Mouse (Mus musculus): ENCODE data around the gene Tbc1d10c.

Gene Tbc1d10c

GRCm38 (mm10) chr19:4191528-4192250 is 605 bp upstream of the Tbc1d10c start, which contains the start of gene Ppp1ca:
Ppp1ca (plus strand) TSS chr19:4192065.
- peak; percentile 96 for DNase-seq (ENCODE audit: low spot score)

- DNase-seq (ENCODE audit: low spot score) = no peak
These were observed 1.9 kb downstream of the Tbc1d10c start for GRCm38 (mm10) chr19:4189051-4189620.

- no peak for DNase-seq (ENCODE audit: low spot score)
These were observed 3.8 kb downstream of the Tbc1d10c start for GRCm38 (mm10) chr19:4187303-4187702.

GRCm38 (mm10) chr19:4184976-4185975 is 5.8 kb downstream of the Tbc1d10c start:
- DNase-seq (ENCODE audit: low spot score) = no peak

- DNase-seq (ENCODE audit: low spot score) = no peak
These were observed 7.4 kb downstream of the Tbc1d10c start for GRCm38 (mm10) chr19:4183689-4184088.

- peak; percentile 60 for DNase-seq (ENCODE audit: low spot score)
These were observed 9.2 kb downstream of the Tbc1d10c start for GRCm38 (mm10) chr19:4181892-4182291.

- DNase-seq (ENCODE audit: low spot score) = no peak
These were observed 10.7 kb downstream of the Tbc1d10c start for GRCm38 (mm10) chr19:4180411-4180810.

GRCm38 (mm10) chr19:4175368-4175947 is 15.6 kb downstream of the Tbc1d10c start, which contains the start of gene Carns1:
Carns1 (minus strand) TSS chr19:4175479.
- peak; percentile 33 for DNase-seq (ENCODE audit: low spot score)

GRCm38 (mm10) chr19:4172925-4173324 is 18.2 kb downstream of the Tbc1d10c start:
- no peak for DNase-seq (ENCODE audit: low spot score)

GRCm38 (mm10) chr19:4171393-4172290 is 19.4 kb downstream of the Tbc1d10c start:
- no peak for DNase-seq (ENCODE audit: low spot score)

GRCm38 (mm10) chr19:4170723-4171392 is 20.2 kb downstream of the Tbc1d10c start:
- no peak for DNase-seq (ENCODE audit: low spot score)

GRCm38 (mm10) chr19:4169810-4170209 is 21.3 kb downstream of the Tbc1d10c start:
- DNase-seq (ENCODE audit: low spot score) = no peak

- DNase-seq (ENCODE audit: low spot score) = peak; percentile 99
These were observed 21.7 kb downstream of the Tbc1d10c start for GRCm38 (mm10) chr19:4169378-4169784.

GRCm38 (mm10) chr19:4166678-4167476 is 24.2 kb downstream of the Tbc1d10c start:
- no peak for DNase-seq (ENCODE audit: low spot score)

- DNase-seq (ENCODE audit: low spot score) = no peak
These were observed 26.4 kb downstream of the Tbc1d10c start for GRCm38 (mm10) chr19:4164721-4165120.

GRCm38 (mm10) chr19:4164100-4164499 is 27.0 kb downstream of the Tbc1d10c start:
- DNase-seq (ENCODE audit: low spot score) = no peak

- no peak for DNase-seq (ENCODE audit: low spot score)
These were observed 27.6 kb downstream of the Tbc1d10c start for GRCm38 (mm10) chr19:4163543-4163887.

- DNase-seq (ENCODE audit: low spot score) = peak; percentile 97
These were observed 28.2 kb downstream of the Tbc1d10c start, which contains the start of gene Rps6kb2 for GRCm38 (mm10) chr19:4162646-4163542. Rps6kb2 (minus strand) TSS chr19:4163354.

Data from embryo, embryonic 10.5 days (tissue).